Mouse (Mus musculus): ENCODE data around the gene Zfp704. TPM values are rescaled to one million over a fixed set of nuclear protein-coding genes. Genes with fewer than 3 reads are reported as not detected.

Gene Zfp704
- polyA plus RNA-seq, 1 experiment: 15.1 TPM

- Histone ChIP-seq H3K27ac (ENCODE audit: insufficient read depth, low read length) (no peak overlapping the region), H3K4me3 (ENCODE audit: insufficient read depth, low read length) (no peak overlapping the region), H3K4me1 (ENCODE audit: control insufficient read depth, insufficient read depth, low read length) (no peaks in the 10 kb centered on the region)
- no peak for TF ChIP-seq POLR2A (IDR thresholded peaks at IDR 0.05; ENCODE audit: extremely low read depth, insufficient read depth, low read length)
- TF ChIP-seq CTCF (IDR thresholded peaks at IDR 0.05; ENCODE audit: extremely low read depth, insufficient read depth, low read length): no peak
Measured at GRCm38 (mm10) chr3:9432796-9433526, 176.9 kb downstream of the Zfp704 start.

- Histone ChIP-seq H3K4me3 (ENCODE audit: insufficient read depth, low read length) (no peak overlapping the region), H3K4me1 (ENCODE audit: control insufficient read depth, insufficient read depth, low read length) (no peaks in the 10 kb centered on the region), H3K27ac (ENCODE audit: insufficient read depth, low read length) (no peak overlapping the region)
- no peak for TF ChIP-seq CTCF (IDR thresholded peaks at IDR 0.05; ENCODE audit: extremely low read depth, insufficient read depth, low read length)
- no peak for TF ChIP-seq POLR2A (IDR thresholded peaks at IDR 0.05; ENCODE audit: extremely low read depth, insufficient read depth, low read length)
Measured at GRCm38 (mm10) chr3:9432226-9432625, 177.7 kb downstream of the Zfp704 start.

DNA sequence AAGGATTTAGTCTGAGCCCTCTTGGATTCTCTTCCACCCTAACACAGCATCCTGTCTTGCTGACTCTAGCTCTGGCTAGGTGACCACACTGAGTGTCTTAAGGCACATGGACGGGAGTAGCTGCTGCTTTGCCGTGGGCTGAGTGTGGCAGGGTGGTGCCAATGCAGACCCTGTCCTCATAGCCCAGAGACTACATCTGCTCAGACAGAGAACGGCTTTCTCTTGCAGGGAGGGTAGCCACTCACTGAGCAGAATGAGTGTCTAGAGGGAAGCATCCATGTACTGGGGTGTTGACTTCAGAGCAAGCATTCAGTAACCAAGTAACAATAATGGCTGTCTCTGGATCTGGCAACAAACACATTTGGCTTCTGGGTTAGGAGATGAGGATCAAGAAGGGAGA lies 179.9 kb downstream of the Zfp704 start:
- no peak for TF ChIP-seq CTCF (IDR thresholded peaks at IDR 0.05; ENCODE audit: extremely low read depth, insufficient read depth, low read length)
- TF ChIP-seq POLR2A (IDR thresholded peaks at IDR 0.05; ENCODE audit: extremely low read depth, insufficient read depth, low read length): no peak
- no peak overlapping the region for H3K27ac ChIP-seq (ENCODE audit: insufficient read depth, low read length)
- H3K4me1 ChIP-seq (ENCODE audit: control insufficient read depth, insufficient read depth, low read length): no peaks in the 10 kb centered on the region
- H3K4me3 ChIP-seq (ENCODE audit: insufficient read depth, low read length): no peak overlapping the region

DNA sequence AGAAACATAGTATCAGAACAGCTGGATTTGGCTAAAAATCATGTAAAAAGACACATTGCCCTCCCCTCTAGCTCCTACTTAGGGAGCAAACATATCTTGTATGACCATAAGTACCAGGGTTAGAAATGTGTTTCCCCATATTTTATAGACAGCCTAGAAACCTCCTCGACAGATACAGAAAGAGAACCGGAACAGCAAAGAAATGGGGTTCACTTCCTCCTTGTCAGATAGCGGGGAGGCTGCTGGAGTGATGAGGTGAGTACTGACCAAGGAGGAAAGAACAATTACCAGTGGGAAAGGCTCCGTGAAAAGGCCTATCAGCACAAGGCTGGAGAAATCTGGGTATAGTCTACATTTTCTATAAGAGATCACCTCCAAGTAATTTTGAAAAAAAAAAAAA lies 182.1 kb downstream of the Zfp704 start:
- TF ChIP-seq POLR2A (IDR thresholded peaks at IDR 0.05; ENCODE audit: extremely low read depth, insufficient read depth, low read length): no peak
- no peak for TF ChIP-seq CTCF (IDR thresholded peaks at IDR 0.05; ENCODE audit: extremely low read depth, insufficient read depth, low read length)
- peaks cover 2% of the 10 kb centered on the region; the same call in 1 of the 2 replicates for H3K4me1 ChIP-seq (ENCODE audit: control insufficient read depth, insufficient read depth, low read length)
- H3K4me3 ChIP-seq (ENCODE audit: insufficient read depth, low read length): no peak overlapping the region
- H3K27ac ChIP-seq (ENCODE audit: insufficient read depth, low read length): no peak overlapping the region

- Histone ChIP-seq H3K27ac (ENCODE audit: insufficient read depth, low read length) (no peak overlapping the region), H3K4me1 (ENCODE audit: control insufficient read depth, insufficient read depth, low read length) (peaks cover 2% of the 10 kb centered on the region; the same call in 1 of the 2 replicates), H3K4me3 (ENCODE audit: insufficient read depth, low read length) (no peak overlapping the region)
- TF ChIP-seq CTCF (IDR thresholded peaks at IDR 0.05; ENCODE audit: extremely low read depth, insufficient read depth, low read length) (no peak), POLR2A (IDR thresholded peaks at IDR 0.05; ENCODE audit: extremely low read depth, insufficient read depth, low read length) (no peak)
Measured at GRCm38 (mm10) chr3:9425661-9426060, 184.2 kb downstream of the Zfp704 start.

DNA sequence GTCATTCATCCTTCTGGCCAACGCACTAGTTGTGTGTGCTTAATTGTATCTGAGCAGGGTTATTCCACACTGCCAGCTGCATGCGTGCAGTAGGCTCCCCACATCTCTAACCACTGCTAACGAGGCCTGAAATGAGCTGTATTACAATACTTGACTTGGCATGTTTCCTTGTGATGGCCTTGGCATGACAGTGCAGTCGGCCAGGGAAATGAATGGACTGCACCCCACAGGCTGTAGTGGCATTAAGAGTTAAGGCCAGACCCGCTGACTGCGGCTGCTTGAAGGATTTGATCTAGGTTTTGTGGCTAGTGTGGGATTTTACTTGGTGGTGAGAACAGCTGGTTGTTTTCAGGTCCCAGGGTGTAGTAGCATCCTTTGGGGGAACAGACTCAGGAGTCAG lies 185.2 kb downstream of the Zfp704 start:
- no peak overlapping the region for H3K4me3 ChIP-seq (ENCODE audit: insufficient read depth, low read length)
- TF ChIP-seq POLR2A (IDR thresholded peaks at IDR 0.05; ENCODE audit: extremely low read depth, insufficient read depth, low read length) (no peak), CTCF (IDR thresholded peaks at IDR 0.05; ENCODE audit: extremely low read depth, insufficient read depth, low read length) (no peak)
- no peak overlapping the region for H3K27ac ChIP-seq (ENCODE audit: insufficient read depth, low read length)
- peaks cover 2% of the 10 kb centered on the region; the same call in 1 of the 2 replicates for H3K4me1 ChIP-seq (ENCODE audit: control insufficient read depth, insufficient read depth, low read length)

- Histone ChIP-seq H3K27ac (ENCODE audit: insufficient read depth, low read length) (no peak overlapping the region), H3K4me1 (ENCODE audit: control insufficient read depth, insufficient read depth, low read length) (peaks cover 2% of the 10 kb centered on the region; the same call in 1 of the 2 replicates), H3K4me3 (ENCODE audit: insufficient read depth, low read length) (no peak overlapping the region)
- no peak for TF ChIP-seq POLR2A (IDR thresholded peaks at IDR 0.05; ENCODE audit: extremely low read depth, insufficient read depth, low read length)
- no peak for TF ChIP-seq CTCF (IDR thresholded peaks at IDR 0.05; ENCODE audit: extremely low read depth, insufficient read depth, low read length)
Measured at GRCm38 (mm10) chr3:9423669-9424068, 186.2 kb downstream of the Zfp704 start.

DNA sequence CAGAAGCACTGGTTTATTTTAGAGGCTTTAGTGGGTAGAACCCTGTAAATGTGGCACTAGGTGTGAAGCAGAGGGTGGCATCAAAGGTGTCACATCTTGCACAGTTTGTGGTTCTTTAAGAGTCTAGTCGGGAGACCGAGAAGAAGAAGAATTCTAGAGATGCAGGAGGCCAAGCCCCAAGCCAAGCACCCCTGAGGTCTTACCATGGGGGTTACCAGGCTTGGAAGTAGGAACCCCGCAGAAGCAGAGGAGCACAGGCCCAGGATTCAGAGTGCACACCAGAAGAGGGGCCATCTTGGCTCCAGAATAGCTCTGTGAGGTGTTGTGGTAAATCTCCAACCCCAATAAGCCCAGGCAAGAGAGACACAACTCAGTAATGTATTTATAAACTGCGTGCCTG lies 201.0 kb downstream of the Zfp704 start:
- TF ChIP-seq CTCF (IDR thresholded peaks at IDR 0.05; ENCODE audit: extremely low read depth, insufficient read depth, low read length) (no peak), POLR2A (IDR thresholded peaks at IDR 0.05; ENCODE audit: extremely low read depth, insufficient read depth, low read length) (no peak)
- no peak overlapping the region for H3K27ac ChIP-seq (ENCODE audit: insufficient read depth, low read length)
- H3K4me3 ChIP-seq (ENCODE audit: insufficient read depth, low read length): no peak overlapping the region
- H3K4me1 ChIP-seq (ENCODE audit: control insufficient read depth, insufficient read depth, low read length): no peaks in the 10 kb centered on the region

DNA sequence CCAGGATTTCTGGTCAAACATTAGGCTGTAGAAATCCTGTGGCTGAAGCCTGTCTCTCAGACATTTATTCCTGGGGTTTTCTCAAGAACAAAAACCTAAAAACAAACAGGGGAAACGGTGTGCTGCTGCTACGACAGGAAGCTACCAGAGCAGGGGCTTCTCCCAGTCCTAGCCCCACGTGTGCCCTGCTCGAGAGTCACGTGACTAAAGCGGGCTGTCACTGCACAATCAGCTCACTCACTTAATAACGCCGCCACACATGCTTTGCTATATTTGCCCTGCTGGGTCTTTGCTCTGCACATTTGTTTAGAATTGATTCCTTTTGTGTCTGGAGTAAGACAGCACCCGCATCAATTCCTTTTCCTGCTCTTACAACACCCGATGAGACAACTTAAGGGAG lies 202.1 kb downstream of the Zfp704 start:
- no peak for TF ChIP-seq CTCF (IDR thresholded peaks at IDR 0.05; ENCODE audit: extremely low read depth, insufficient read depth, low read length)
- no peak for TF ChIP-seq POLR2A (IDR thresholded peaks at IDR 0.05; ENCODE audit: extremely low read depth, insufficient read depth, low read length)
- no peaks in the 10 kb centered on the region for H3K4me1 ChIP-seq (ENCODE audit: control insufficient read depth, insufficient read depth, low read length)
- H3K4me3 ChIP-seq (ENCODE audit: insufficient read depth, low read length): no peak overlapping the region
- no peak overlapping the region for H3K27ac ChIP-seq (ENCODE audit: insufficient read depth, low read length)

DNA sequence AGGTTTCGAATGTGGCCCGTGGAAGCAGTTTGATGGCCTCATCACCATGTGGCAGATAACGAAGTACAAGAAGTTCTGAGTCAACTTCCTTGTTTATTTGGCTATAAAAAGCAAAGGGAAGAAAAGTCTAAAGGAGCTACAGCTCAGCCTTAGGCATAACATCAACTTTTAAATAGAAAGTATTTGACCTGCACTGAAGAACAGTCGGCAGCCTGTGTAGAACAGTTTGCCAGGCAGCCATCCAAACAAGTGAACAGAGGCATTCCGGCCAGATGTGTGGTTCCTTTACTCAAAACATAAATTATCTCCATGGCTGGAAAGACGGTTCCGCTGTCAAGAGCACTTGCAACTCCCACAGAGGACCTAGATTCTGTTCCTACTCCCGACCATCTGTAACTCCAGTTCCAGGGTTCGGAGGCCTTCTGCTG lies 202.8 kb downstream of the Zfp704 start:
- TF ChIP-seq POLR2A (IDR thresholded peaks at IDR 0.05; ENCODE audit: extremely low read depth, insufficient read depth, low read length) (no peak), CTCF (IDR thresholded peaks at IDR 0.05; ENCODE audit: extremely low read depth, insufficient read depth, low read length) (no peak)
- Histone ChIP-seq H3K4me3 (ENCODE audit: insufficient read depth, low read length) (no peak overlapping the region), H3K4me1 (ENCODE audit: control insufficient read depth, insufficient read depth, low read length) (no peaks in the 10 kb centered on the region), H3K27ac (ENCODE audit: insufficient read depth, low read length) (no peak overlapping the region)

Measured in cortical plate, adult 2 months (tissue).